Mouse (Mus musculus): ENCODE results near the gene Pex14.

DNA sequence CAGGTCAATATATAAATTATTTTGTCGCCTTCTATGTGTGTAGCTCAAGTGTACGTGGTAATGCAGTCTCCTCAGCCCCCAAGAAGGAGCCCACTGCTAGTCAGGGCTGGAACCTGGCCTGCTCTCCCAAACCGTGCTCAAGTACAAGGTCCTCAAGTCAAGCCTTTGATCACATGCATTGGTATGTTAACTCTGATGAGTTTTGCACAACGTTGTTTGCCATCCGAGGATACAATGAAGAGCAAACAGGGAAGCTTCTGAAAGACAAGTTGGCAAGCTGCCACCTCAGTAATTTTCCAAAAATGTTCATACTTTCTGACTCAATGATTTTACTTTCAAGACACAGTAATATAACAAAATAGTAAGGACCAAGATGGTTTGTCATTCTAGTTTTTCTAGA is 105.7 kb downstream of the Pex14 start:
- TF ChIP-seq CTCF (conservative IDR thresholded peaks at IDR 0.05; ENCODE audit: low read length) (no peak), NANOG (IDR thresholded peaks at IDR 0.05; ENCODE audit: borderline replicate concordance, low read length) (no peak)
